Mouse (Mus musculus): Measurements from ENCODE around the gene Msn. TPM values are rescaled to one million over a fixed set of nuclear protein-coding genes. Genes with fewer than 3 reads are reported as not detected.

Msn gene
- polyA plus RNA-seq (2012; rRNA removed), result 9.0 and 12.8 TPM in 2 replicates

DNA sequence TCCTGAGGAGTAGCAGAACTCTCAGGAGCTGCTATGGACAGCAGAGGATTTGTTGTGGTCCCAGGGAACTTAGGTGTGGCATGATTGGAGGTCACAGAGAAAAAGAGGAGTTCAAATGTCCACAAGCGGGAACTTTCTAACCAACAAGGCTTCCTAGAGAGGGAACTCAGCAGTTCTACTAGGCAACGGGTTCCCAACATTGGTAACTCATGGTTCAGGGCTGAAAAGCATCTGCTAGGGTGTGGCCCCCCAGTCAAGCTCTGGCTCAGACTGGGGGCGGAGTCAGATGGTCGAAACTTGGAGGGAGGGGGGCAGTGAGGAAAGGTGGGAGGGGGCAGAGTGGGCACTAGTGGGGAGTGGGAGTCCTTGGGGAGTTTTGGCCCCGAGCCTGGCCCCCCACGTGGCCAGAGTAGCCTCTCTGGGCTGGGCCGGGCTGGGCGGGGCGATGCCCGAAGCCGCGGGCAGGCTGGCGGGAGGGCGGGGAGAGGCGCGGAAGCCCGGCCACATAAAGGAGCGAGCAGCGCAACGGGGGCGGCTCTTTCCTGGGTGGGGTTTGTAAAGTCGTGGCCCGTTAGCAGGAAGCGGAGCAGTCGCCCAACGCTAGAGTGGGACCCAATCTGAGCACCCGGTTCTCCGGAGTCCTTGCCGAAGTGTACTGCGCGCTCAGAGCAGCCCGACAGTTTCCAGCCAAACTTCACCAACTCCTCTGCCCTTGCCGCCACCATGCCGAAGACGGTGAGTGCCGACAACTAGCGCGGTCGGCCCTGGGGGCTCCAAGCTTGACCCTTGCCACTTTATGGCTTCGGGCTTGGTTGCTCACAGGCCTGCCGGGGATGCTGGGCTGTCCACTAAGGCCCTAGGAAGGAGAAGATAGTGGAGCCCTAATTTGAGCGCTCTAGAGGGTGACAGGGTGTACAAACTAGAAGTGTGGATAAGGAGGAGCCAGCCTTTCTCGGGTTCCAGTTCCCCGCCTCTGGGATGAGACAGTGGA lies at the start of gene Msn:
Gene Msn, plus strand, starts transcription at position 534 of the 991 bp plus-strand sequence.
- H3K4me1 ChIP-seq (ENCODE audit: control insufficient read depth, insufficient read depth, insufficient read length, low read length), result no peaks in the 10 kb centered on the region
- H3K27me3 ChIP-seq (ENCODE audit: control insufficient read depth, insufficient read depth, low read length), result no peaks in the 10 kb centered on the region
- 16% methylated on average over 43 of the region's 44 CpGs for WGBS
- peak within 1 kb of the TSS; percentile 98 for H3K4me3 ChIP-seq (ENCODE audit: low read depth, low read length)
- no peak for TF ChIP-seq CTCF (IDR thresholded peaks at IDR 0.05; ENCODE audit: extremely low read depth, insufficient read length, insufficient replicate concordance, low read depth, low read length)
- peak; percentile 35; the same call in 1 of the 2 replicates for TF ChIP-seq POLR2A (IDR thresholded peaks at IDR 0.05; ENCODE audit: low read depth, low read length)
- H3K27ac ChIP-seq (ENCODE audit: insufficient read depth, low read depth, low read length), result peak within 1 kb of the TSS; percentile 88
- H3K36me3 ChIP-seq (ENCODE audit: control insufficient read depth, insufficient read depth, low read length), result no peaks in the 10 kb centered on the region

DNA sequence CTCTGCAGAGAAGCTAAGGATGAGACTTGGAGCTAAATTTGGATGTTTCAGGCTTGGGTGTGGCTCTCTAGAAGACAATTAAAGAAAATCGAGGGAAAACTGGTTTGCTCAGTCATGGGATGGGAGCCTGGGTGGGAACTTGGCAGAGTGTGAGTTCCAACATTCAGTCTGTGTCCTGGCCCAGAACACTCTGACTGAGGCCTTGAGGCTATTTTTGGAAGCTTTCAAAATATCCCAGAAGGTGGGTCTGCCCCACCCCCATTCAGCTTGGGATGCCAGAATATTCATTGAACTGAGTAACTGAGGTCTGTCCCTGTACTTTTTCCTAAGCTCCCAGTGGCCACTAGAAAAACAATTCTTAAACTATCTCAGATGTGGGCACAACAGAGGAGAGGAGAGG lies 43.0 kb upstream of the Msn start:
- Histone ChIP-seq H3K4me1 (ENCODE audit: control insufficient read depth, insufficient read depth, insufficient read length, low read length) (no peaks in the 10 kb centered on the region), H3K27me3 (ENCODE audit: control insufficient read depth, insufficient read depth, low read length) (no peaks in the 10 kb centered on the region), H3K27ac (ENCODE audit: insufficient read depth, low read depth, low read length) (no peak overlapping the region), H3K4me3 (ENCODE audit: low read depth, low read length) (no peak overlapping the region), H3K36me3 (ENCODE audit: control insufficient read depth, insufficient read depth, low read length) (no peaks in the 10 kb centered on the region)
- TF ChIP-seq POLR2A (IDR thresholded peaks at IDR 0.05; ENCODE audit: low read depth, low read length), result no peak
- WGBS, result 42% methylated on average over 1 of the region's 1 CpGs

DNA sequence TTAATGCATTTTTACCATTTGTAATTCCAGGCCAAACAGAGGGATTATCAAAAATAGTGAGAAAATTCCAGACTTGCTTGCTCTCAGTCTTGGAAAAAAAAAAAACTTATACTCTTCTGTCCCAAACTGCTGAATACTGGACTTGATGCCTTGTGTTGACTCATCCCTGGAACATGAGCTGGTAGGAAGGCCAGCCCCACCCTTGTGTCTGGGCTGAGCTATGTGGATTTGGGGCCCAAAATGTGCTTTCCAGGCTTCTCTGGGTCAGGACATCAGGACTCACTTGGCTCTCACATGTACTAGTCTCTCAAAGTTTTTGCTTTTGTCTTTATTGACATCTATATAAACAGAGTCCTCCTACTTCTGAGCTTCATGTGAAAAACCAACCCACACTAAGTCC lies 18.1 kb upstream of the Msn start:
- no peaks in the 10 kb centered on the region for H3K36me3 ChIP-seq (ENCODE audit: control insufficient read depth, insufficient read depth, low read length)
- no peaks in the 10 kb centered on the region for H3K4me1 ChIP-seq (ENCODE audit: control insufficient read depth, insufficient read depth, insufficient read length, low read length)
- H3K27ac ChIP-seq (ENCODE audit: insufficient read depth, low read depth, low read length), result no peak overlapping the region
- H3K4me3 ChIP-seq (ENCODE audit: low read depth, low read length), result no peak overlapping the region
- H3K27me3 ChIP-seq (ENCODE audit: control insufficient read depth, insufficient read depth, low read length), result no peaks in the 10 kb centered on the region
- TF ChIP-seq CTCF (IDR thresholded peaks at IDR 0.05; ENCODE audit: extremely low read depth, insufficient read length, insufficient replicate concordance, low read depth, low read length), result no peak

DNA sequence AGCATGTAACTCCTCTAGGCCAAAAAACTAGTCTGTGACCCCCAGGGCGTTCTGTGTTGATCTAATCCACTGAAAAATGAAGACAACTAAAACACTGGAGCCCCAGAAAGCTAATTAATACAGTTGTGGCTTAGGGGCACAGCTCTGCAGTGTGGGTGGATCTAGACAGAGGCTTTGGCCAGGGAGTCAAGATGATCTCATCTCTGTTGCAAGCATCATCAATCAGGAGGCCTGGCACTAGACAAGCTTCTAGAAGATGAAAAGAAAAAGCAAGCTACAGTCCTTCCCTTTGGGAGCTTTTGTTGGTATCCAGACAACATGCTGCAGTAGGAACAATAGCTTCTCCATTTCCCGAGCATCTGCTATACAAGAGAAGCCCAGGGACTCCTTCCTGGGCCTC lies 9.6 kb upstream of the Msn start:
- H3K27ac ChIP-seq (ENCODE audit: insufficient read depth, low read depth, low read length), result no peak overlapping the region
- H3K4me1 ChIP-seq (ENCODE audit: control insufficient read depth, insufficient read depth, insufficient read length, low read length), result no peaks in the 10 kb centered on the region
- TF ChIP-seq CTCF (IDR thresholded peaks at IDR 0.05; ENCODE audit: extremely low read depth, insufficient read length, insufficient replicate concordance, low read depth, low read length) (no peak), POLR2A (IDR thresholded peaks at IDR 0.05; ENCODE audit: low read depth, low read length) (no peak)
- no peaks in the 10 kb centered on the region for H3K36me3 ChIP-seq (ENCODE audit: control insufficient read depth, insufficient read depth, low read length)
- no peak overlapping the region for H3K4me3 ChIP-seq (ENCODE audit: low read depth, low read length)
- no peaks in the 10 kb centered on the region for H3K27me3 ChIP-seq (ENCODE audit: control insufficient read depth, insufficient read depth, low read length)
- 47% methylated on average over 2 of the region's 2 CpGs for WGBS

DNA sequence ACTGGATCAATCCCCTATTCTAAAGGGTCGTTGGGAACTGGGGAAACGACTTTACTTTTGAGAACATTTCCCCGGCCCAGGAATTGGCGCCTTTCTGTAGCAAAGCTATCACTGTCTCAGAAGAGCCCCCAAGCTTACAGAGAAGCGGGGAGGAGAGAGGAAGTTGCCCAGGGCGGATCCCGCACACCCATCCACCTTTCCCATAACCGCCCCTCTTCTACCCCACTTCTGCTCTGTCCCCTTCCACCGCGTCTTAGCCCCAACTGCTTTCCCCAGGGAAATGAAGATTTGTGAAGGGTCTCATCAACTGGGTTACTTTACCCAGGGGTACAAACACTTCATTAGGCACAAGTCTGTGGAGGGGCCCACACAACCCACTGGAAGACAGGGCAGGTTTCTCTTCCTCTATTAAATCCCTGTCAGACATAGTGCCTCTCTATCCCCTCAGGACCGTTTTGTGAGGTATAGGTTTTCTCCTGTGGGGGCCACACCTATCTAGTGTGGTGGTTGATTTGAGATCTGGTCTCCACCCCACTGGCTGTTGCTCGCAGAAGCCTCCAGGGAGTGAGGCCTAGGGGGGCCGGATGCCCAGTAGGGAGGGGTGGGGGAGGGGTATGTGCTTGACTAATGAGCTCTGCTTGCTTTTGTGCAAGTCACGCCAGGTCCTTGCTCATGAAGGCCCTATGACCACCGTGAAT lies 820 bp downstream of the Msn start:
- H3K36me3 ChIP-seq (ENCODE audit: control insufficient read depth, insufficient read depth, low read length), result no peaks in the 10 kb centered on the region
- no peaks in the 10 kb centered on the region for H3K27me3 ChIP-seq (ENCODE audit: control insufficient read depth, insufficient read depth, low read length)
- WGBS, result 23% methylated on average over 15 of the region's 15 CpGs
- TF ChIP-seq POLR2A (IDR thresholded peaks at IDR 0.05; ENCODE audit: low read depth, low read length) (no peak), CTCF (IDR thresholded peaks at IDR 0.05; ENCODE audit: extremely low read depth, insufficient read length, insufficient replicate concordance, low read depth, low read length) (no peak)
- peak overlapping the region; percentile 88 for H3K27ac ChIP-seq (ENCODE audit: insufficient read depth, low read depth, low read length)
- H3K4me1 ChIP-seq (ENCODE audit: control insufficient read depth, insufficient read depth, insufficient read length, low read length), result no peaks in the 10 kb centered on the region
- H3K4me3 ChIP-seq (ENCODE audit: low read depth, low read length), result peak overlapping the region; percentile 98

DNA sequence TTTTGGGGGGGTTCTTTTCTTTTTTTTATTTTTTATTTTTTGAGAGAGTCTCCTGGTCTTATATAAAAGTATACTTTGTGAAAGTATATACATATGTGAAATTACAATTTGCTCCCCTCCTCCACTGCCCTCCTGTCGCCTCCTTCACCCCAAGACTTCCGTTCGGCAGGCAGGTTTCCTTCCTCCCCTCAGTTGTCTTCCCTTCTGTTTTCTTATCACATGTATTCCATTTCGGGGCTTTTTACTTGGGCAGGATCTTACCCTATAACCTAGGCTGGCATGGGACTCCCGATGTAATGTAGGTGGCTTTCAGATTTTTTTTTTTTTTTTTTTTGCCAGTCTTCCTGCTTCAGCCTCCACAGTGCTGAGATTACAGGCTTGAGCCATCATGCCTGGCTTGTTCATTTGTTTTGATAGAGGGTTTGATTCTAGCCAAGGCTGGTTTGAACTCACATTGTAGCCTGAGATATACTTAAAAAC lies 1.7 kb downstream of the Msn start:
- H3K4me3 ChIP-seq (ENCODE audit: low read depth, low read length), result 0 out of 2 replicates have a peak overlapping the region, but pooled peaks have one; percentile 31
- no peaks in the 10 kb centered on the region for H3K27me3 ChIP-seq (ENCODE audit: control insufficient read depth, insufficient read depth, low read length)
- no peaks in the 10 kb centered on the region for H3K36me3 ChIP-seq (ENCODE audit: control insufficient read depth, insufficient read depth, low read length)
- TF ChIP-seq CTCF (IDR thresholded peaks at IDR 0.05; ENCODE audit: extremely low read depth, insufficient read length, insufficient replicate concordance, low read depth, low read length) (no peak), POLR2A (IDR thresholded peaks at IDR 0.05; ENCODE audit: low read depth, low read length) (no peak)
- H3K4me1 ChIP-seq (ENCODE audit: control insufficient read depth, insufficient read depth, insufficient read length, low read length), result no peaks in the 10 kb centered on the region
- H3K27ac ChIP-seq (ENCODE audit: insufficient read depth, low read depth, low read length), result no peak overlapping the region
- 55% methylated on average over 5 of the region's 5 CpGs for WGBS

DNA sequence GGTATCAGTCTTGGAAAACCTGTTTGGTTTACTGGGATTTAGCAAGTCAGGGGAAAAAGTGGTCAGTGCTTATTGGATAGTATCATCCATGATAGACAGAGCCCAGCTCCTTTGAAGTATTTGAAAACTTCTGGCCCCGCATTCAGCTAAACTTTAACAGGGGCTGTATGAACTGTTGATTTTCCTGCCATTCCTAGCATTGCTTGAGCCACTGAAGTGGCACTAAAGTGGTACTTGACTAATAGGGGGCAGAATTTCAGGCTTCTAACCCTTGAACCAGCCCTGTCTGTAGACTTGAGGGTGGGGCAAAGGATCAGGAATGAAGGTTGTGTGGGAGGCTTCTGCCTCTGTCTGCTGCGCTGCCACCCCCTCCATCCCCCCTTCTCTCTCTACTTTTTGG lies 3.2 kb downstream of the Msn start:
- H3K4me1 ChIP-seq (ENCODE audit: control insufficient read depth, insufficient read depth, insufficient read length, low read length), result no peaks in the 10 kb centered on the region
- no peak overlapping the region for H3K27ac ChIP-seq (ENCODE audit: insufficient read depth, low read depth, low read length)
- WGBS, result 56% methylated on average over 2 of the region's 2 CpGs

More for the DNA sequence above, 3.2 kb downstream of the Msn start:
- Histone ChIP-seq H3K36me3 (ENCODE audit: control insufficient read depth, insufficient read depth, low read length) (no peaks in the 10 kb centered on the region), H3K27me3 (ENCODE audit: control insufficient read depth, insufficient read depth, low read length) (no peaks in the 10 kb centered on the region), H3K4me3 (ENCODE audit: low read depth, low read length) (no peak overlapping the region)
- TF ChIP-seq CTCF (IDR thresholded peaks at IDR 0.05; ENCODE audit: extremely low read depth, insufficient read length, insufficient replicate concordance, low read depth, low read length) (no peak), POLR2A (IDR thresholded peaks at IDR 0.05; ENCODE audit: low read depth, low read length) (no peak)

Data from small intestine, adult 2 months (tissue).